Mouse (Mus musculus): ENCODE results near the gene Zfp799. TPM values are rescaled to one million over a fixed set of nuclear protein-coding genes. Genes with fewer than 3 reads are reported as not detected.

The Zfp799 gene
- polyA plus RNA-seq, 1 experiment from 2014 or later, result 18.8 TPM

- H3K9ac ChIP-seq, result 0 out of 2 replicates have a peak overlapping the region, but pooled peaks have one; percentile 99
- peak overlapping the region; percentile 87 for H3K4me3 ChIP-seq
- H3K9me3 ChIP-seq, result no peaks in the 10 kb centered on the region
- WGBS, result 41% methylated on average over 3 of the region's 3 CpGs
- H3K4me1 ChIP-seq (replicated peaks), result peaks cover 19% of the 10 kb centered on the region
- peaks cover 17% of the 10 kb centered on the region for H3K36me3 ChIP-seq
- H3K4me2 ChIP-seq, result peak overlapping the region; percentile 89
- no peaks in the 10 kb centered on the region for H3K27me3 ChIP-seq
- H3K27ac ChIP-seq (replicated peaks), result peak overlapping the region; percentile 87; the same call in 1 of the 2 replicates
- no peak; the same call in none of the 2 replicates for ATAC-seq (ENCODE audit: low read depth)
Measured at GRCm38 (mm10) chr17:32830418-32830782, 339 bp upstream of the Zfp799 start.

- H3K27ac ChIP-seq (replicated peaks), result no peak overlapping the region; the same call in 1 of the 2 replicates
- H3K36me3 ChIP-seq, result peaks cover 50% of the 10 kb centered on the region
Measured at GRCm38 (mm10) chr17:32816074-32816784, 13.8 kb downstream of the Zfp799 start.

GRCm38 (mm10) chr17:32814136-32814535 is 15.9 kb downstream of the Zfp799 start:
- H3K4me3 ChIP-seq, result no peak overlapping the region
- no peak overlapping the region for H3K27ac ChIP-seq (replicated peaks)
- no peak for ATAC-seq (ENCODE audit: low read depth)
- no peaks in the 10 kb centered on the region for H3K9me3 ChIP-seq
- no peaks in the 10 kb centered on the region for H3K27me3 ChIP-seq
- H3K4me1 ChIP-seq (replicated peaks), result peaks cover 12% of the 10 kb centered on the region
- no peak overlapping the region for H3K9ac ChIP-seq
- 85% methylated on average over 7 of the region's 7 CpGs for WGBS
- no peak overlapping the region for H3K4me2 ChIP-seq
- peaks cover 32% of the 10 kb centered on the region for H3K36me3 ChIP-seq

More at GRCm38 (mm10) chr17:32816074-32816784, 13.8 kb downstream of the Zfp799 start:
- ATAC-seq (ENCODE audit: low read depth), result no peak
- Histone ChIP-seq H3K4me1 (replicated peaks) (peaks cover 5% of the 10 kb centered on the region), H3K4me3 (no peak overlapping the region), H3K27me3 (no peaks in the 10 kb centered on the region), H3K9me3 (no peaks in the 10 kb centered on the region), H3K9ac (no peak overlapping the region), H3K4me2 (no peak overlapping the region)
- 89% methylated on average over 1 of the region's 1 CpGs for WGBS

- no peak for ATAC-seq (ENCODE audit: low read depth)
- H3K9me3 ChIP-seq, result no peaks in the 10 kb centered on the region
- H3K4me1 ChIP-seq (replicated peaks), result peaks cover 31% of the 10 kb centered on the region
- no peak overlapping the region for H3K9ac ChIP-seq
- H3K4me2 ChIP-seq, result peak overlapping the region; percentile 68
- 31% methylated on average over 1 of the region's 1 CpGs for WGBS
- H3K27ac ChIP-seq (replicated peaks), result peak overlapping the region; percentile 95
- H3K27me3 ChIP-seq, result no peaks in the 10 kb centered on the region
- H3K36me3 ChIP-seq, result peaks cover 6% of the 10 kb centered on the region; the same call in 1 of the 2 replicates
- peak overlapping the region; percentile 65; the same call in 1 of the 2 replicates for H3K4me3 ChIP-seq
Measured at GRCm38 (mm10) chr17:32810648-32811047, 19.4 kb downstream of the Zfp799 start.

DNA sequence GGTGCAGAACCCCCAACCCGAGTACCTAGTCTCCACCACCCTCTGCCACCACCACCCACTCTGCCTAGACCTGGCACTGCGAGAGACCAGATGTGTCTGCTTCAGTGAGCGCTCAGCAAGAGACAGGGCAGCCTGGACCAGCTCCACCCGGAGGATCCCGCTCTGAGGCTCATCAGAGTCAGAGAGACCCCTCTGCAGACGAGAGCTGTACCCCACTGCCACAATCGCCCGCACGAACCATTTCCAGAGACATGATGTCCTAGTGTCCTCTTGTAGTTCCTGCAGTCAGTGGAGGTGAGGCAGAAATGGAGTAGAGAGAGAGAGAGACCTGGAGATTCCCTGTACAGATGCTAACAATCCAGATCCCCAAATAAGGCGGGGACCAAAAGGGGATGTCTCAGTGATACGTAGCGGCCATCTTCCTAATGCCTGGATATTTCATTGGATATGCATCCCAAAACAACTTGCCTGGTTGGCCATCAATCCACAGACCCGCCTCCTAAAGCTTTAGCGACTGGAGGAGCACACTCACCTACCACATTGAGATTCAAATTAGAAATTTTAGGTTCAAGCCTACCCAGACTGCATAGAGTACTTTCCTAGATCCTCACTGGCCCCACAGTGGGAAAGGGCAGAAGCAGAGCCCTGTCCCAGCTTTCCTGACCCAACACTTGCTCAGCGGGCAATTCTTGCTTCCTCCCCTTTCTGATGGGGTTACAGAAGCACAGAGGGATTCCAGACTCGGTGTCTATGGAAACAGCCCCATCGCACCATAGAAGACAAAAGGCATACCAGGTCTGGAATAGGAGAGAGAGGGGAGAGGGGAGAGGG is 20.3 kb downstream of the Zfp799 start, which contains the start of gene Zfp811:
Gene Zfp811 (minus strand): TSS at position 388 of the 831 bp plus-strand sequence.
- Histone ChIP-seq H3K9me3 (no peaks in the 10 kb centered on the region), H3K27ac (replicated peaks) (peak within 1 kb of the TSS; percentile 95), H3K4me1 (replicated peaks) (peaks cover 31% of the 10 kb centered on the region), H3K4me2 (peak within 1 kb of the TSS; percentile 68), H3K4me3 (peak within 1 kb of the TSS; percentile 65), H3K27me3 (no peaks in the 10 kb centered on the region), H3K9ac (peak within 1 kb of the TSS; percentile 83), H3K36me3 (0 out of 2 replicates have a peak, but pooled peaks cover 1% of the 10 kb centered on the region)
- under 1% methylated on average over 17 of the region's 17 CpGs for WGBS
- peak; percentile 95 for ATAC-seq (ENCODE audit: low read depth)

DNA sequence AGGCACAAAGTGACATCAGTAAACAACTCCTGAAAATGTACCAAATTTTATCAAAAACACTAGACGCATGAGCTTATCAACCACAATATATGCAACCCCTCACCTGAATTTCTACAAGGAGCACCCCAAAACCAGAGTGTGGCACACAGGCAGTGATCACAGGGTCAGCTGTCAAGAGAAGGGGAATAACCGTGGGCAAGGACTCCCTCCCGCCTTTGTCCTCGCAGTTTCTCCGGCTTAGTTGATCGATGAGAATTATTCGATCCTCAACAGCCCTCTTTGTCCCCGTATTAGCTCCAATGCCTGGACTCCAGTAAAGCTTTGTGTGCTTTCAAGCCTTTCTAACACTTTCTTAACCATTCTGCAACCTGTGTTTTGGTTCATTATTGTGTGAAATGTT is 21.1 kb downstream of the Zfp799 start:
- Histone ChIP-seq H3K4me2 (peak overlapping the region; percentile 68), H3K4me3 (peak overlapping the region; percentile 65)
- 9% methylated on average over 8 of the region's 8 CpGs for WGBS

DNA sequence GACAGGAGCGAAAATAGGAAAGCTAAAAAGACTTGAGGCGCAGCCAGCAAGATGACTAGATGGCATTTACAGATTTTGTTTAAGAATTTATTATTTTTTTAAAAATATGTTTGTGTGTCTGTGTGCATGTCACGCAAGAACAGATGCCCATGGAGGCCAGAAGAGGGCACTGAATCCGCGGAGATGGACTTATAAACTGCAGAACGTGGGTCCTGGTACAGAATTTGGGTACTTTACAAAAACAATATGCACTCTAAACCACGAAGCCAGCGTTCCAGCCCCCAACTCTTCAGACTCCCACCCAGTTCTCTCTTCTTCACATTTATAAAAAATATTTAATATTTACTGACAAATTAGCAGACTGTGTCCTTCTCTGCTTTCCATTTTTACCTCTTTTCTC is 40.8 kb downstream of the Zfp799 start:
- Histone ChIP-seq H3K36me3 (peaks cover 13% of the 10 kb centered on the region), H3K27me3 (no peaks in the 10 kb centered on the region), H3K9me3 (no peaks in the 10 kb centered on the region), H3K4me1 (replicated peaks) (peaks cover 29% of the 10 kb centered on the region), H3K4me2 (peak overlapping the region; percentile 75), H3K4me3 (no peak overlapping the region), H3K9ac (no peak overlapping the region), H3K27ac (replicated peaks) (no peak overlapping the region)
- 81% methylated on average over 8 of the region's 8 CpGs for WGBS
- ATAC-seq (ENCODE audit: low read depth), result no peak

More for the DNA sequence above, 21.1 kb downstream of the Zfp799 start:
- no peaks in the 10 kb centered on the region for H3K9me3 ChIP-seq
- H3K36me3 ChIP-seq, result no peaks in the 10 kb centered on the region
- peaks cover 31% of the 10 kb centered on the region for H3K4me1 ChIP-seq (replicated peaks)
- peak; percentile 46; the same call in 1 of the 2 replicates for ATAC-seq (ENCODE audit: low read depth)
- peak overlapping the region; percentile 83 for H3K9ac ChIP-seq
- H3K27ac ChIP-seq (replicated peaks), result peak overlapping the region; percentile 95
- no peaks in the 10 kb centered on the region for H3K27me3 ChIP-seq

DNA sequence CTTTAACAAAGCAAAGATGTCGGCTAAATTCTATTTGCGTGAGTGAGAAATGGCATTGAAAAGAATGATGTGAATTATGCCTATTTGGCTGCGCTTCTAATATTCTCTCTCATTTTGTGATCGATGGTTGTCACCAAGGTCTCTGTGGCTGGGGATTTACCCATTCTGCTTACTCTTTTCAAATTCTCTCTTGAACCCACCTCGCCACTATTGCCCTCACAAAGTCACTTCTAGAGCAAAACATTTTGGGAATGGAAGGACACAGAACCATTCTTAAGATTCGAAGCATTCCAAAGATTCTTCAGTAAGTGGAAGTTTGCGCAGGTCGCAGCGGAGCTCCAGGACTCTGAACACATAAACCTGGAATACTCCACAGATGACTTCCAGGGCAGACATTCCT is 41.5 kb downstream of the Zfp799 start:
- WGBS, result 12% methylated on average over 9 of the region's 9 CpGs
- Histone ChIP-seq H3K4me2 (peak overlapping the region; percentile 75), H3K36me3 (peaks cover 18% of the 10 kb centered on the region), H3K4me1 (replicated peaks) (peaks cover 29% of the 10 kb centered on the region), H3K27me3 (no peaks in the 10 kb centered on the region), H3K27ac (replicated peaks) (no peak overlapping the region), H3K4me3 (peak overlapping the region; percentile 90), H3K9ac (peak overlapping the region; percentile 56), H3K9me3 (0 out of 2 replicates have a peak, but pooled peaks cover under 1% of the 10 kb centered on the region)
- ATAC-seq (ENCODE audit: low read depth), result no peak

- ATAC-seq (ENCODE audit: low read depth), result peak; percentile 97
- Histone ChIP-seq H3K4me2 (peak within 1 kb of the TSS; percentile 75), H3K4me1 (replicated peaks) (peaks cover 29% of the 10 kb centered on the region), H3K4me3 (peak within 1 kb of the TSS; percentile 90), H3K9ac (peak within 1 kb of the TSS; percentile 97), H3K9me3 (0 out of 2 replicates have a peak, but pooled peaks cover 5% of the 10 kb centered on the region), H3K27ac (replicated peaks) (peak within 1 kb of the TSS; percentile 95), H3K27me3 (no peaks in the 10 kb centered on the region), H3K36me3 (peaks cover 18% of the 10 kb centered on the region)
- 0% methylated on average over 22 of the region's 22 CpGs for WGBS
Measured at GRCm38 (mm10) chr17:32788094-32788559, 41.9 kb downstream of the Zfp799 start, which contains the start of gene Zfp871. Zfp871 (minus strand) TSS chr17:32788287.

DNA sequence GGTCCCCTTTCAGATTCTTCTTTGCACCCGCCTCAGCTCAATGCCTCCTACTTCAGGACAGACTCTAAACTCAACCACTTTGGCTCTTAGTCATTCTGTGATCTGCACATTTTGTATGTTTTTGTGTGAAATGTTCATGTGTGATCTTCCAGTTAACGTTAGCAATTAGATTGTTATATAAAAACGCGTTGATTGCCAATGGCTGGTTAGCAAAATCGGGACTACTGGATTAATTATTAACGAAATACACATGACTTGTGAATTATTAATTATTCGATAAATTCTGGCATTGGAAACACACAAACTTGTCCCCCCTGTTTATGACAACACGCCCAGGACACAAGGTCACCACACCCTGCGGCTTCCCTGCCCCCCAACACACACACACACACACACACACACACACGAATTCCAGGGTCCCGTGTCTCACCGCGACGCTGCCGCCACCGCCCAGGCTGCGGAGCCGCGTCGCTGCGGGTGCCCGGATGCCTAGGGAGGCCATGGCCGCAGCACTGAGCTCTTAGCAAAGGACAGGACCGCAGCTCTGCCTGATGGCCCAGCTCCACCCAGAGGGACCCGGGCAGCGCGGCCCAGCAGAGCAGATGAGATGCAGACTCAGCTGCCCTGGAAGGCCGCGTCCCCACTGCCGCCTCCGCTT is 42.5 kb downstream of the Zfp799 start:
- ATAC-seq (ENCODE audit: low read depth), result peak; percentile 89
- Histone ChIP-seq H3K4me1 (replicated peaks) (peaks cover 29% of the 10 kb centered on the region), H3K27ac (replicated peaks) (peak overlapping the region; percentile 95), H3K4me2 (peak overlapping the region; percentile 75), H3K27me3 (no peaks in the 10 kb centered on the region), H3K36me3 (peaks cover 23% of the 10 kb centered on the region), H3K4me3 (peak overlapping the region; percentile 90), H3K9me3 (0 out of 2 replicates have a peak, but pooled peaks cover 5% of the 10 kb centered on the region), H3K9ac (peak overlapping the region; percentile 97)
- under 1% methylated on average over 31 of the region's 31 CpGs for WGBS

GRCm38 (mm10) chr17:32786944-32787343 is 43.1 kb downstream of the Zfp799 start:
- Histone ChIP-seq H3K27ac (replicated peaks) (no peak overlapping the region), H3K4me3 (peak overlapping the region; percentile 90), H3K4me2 (peak overlapping the region; percentile 75), H3K9ac (peak overlapping the region; percentile 97), H3K36me3 (peaks cover 24% of the 10 kb centered on the region), H3K4me1 (replicated peaks) (peaks cover 29% of the 10 kb centered on the region), H3K9me3 (0 out of 2 replicates have a peak, but pooled peaks cover 5% of the 10 kb centered on the region), H3K27me3 (no peaks in the 10 kb centered on the region)
- ATAC-seq (ENCODE audit: low read depth), result no peak
- 76% methylated on average over 6 of the region's 6 CpGs for WGBS

Measured in neural tube, embryonic 13.5 days (tissue).